In the genomic region with DNA sequence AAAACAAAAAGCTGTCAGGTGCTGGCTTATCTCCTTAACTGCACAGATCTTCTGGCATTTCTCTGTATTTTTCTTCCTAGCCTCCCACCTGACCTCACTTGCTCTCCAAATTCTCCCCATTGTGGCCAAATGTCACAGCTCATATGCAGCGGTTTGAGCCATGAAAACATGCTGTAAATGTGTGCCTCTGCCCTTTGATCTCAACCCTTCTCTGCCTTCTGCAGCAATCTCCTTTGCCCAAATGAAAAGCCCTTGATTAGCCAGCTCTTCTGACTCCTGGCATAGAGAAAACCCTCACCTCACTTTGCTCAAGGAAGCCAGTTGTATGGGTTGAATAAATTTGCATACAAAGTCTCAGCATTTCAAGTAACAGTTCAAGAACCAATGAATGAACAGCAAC, we compare ENCODE assay signal across 25 mouse cellular contexts.
DNase-seq lines count a peak whose midpoint lies in the region; ATAC-seq lines count a peak whose summit lies in the region.
"Had no signal": no experiment of that assay in that cellular context is flagged by ENCODE, and none has a peak within 500 bp of the region (broad histone marks: within the 10 kb centered on the region; RNA-seq: fewer than 3 reads in every experiment).

No protein-coding gene starts in this region.

- H3K27me3 ChIP-seq in midbrain, embryonic 14.5 days (ENCODE audit: control insufficient read depth, insufficient read depth, low read length), result no peaks in the 10 kb centered on the region
- no peaks in the 10 kb centered on the region; the same call in 1 of the 2 replicates for H3K27me3 ChIP-seq in midbrain, embryonic 10.5 days (ENCODE audit: low read depth, poor library complexity, severe bottlenecking)
- H3K27me3 ChIP-seq: embryonic facial prominence, embryonic 12.5 days; embryonic facial prominence, embryonic 15.5 days; heart, embryonic 13.5 days; hindbrain, embryonic 13.5 days had no signal

- 32% methylated on average over 1 of the region's 1 CpGs for WGBS in midbrain, embryonic 14.5 days
- 61% methylated on average over 1 of the region's 1 CpGs for WGBS in midbrain, embryonic 10.5 days

- H3K4me3 ChIP-seq in midbrain, embryonic 14.5 days (replicated peaks; ENCODE audit: low read depth, low read length), result no peak overlapping the region
- H3K4me3 ChIP-seq in midbrain, embryonic 10.5 days, result no peak overlapping the region
- H3K4me3 ChIP-seq: embryonic facial prominence, embryonic 12.5 days; embryonic facial prominence, embryonic 15.5 days; gastrocnemius, adult 2 months; heart, embryonic 13.5 days; hindbrain, embryonic 10.5 days; hindbrain, embryonic 13.5 days had no signal

- H3K4me1 ChIP-seq in midbrain, embryonic 14.5 days (ENCODE audit: control insufficient read depth, insufficient read depth, low read length), result peaks cover 12% of the 10 kb centered on the region
- H3K4me1 ChIP-seq in midbrain, embryonic 10.5 days, result peaks cover 13% of the 10 kb centered on the region

- no peak overlapping the region for H3K27ac ChIP-seq in midbrain, embryonic 14.5 days (replicated peaks; ENCODE audit: low read depth, low read length)
- no peak overlapping the region for H3K27ac ChIP-seq in midbrain, embryonic 10.5 days (replicated peaks)
- H3K27ac ChIP-seq: embryonic facial prominence, embryonic 12.5 days; embryonic facial prominence, embryonic 15.5 days; gastrocnemius, adult 2 months; heart, embryonic 13.5 days; hindbrain, embryonic 10.5 days; hindbrain, embryonic 13.5 days had no signal

- no peaks in the 10 kb centered on the region for H3K36me3 ChIP-seq in midbrain, embryonic 14.5 days (ENCODE audit: control insufficient read depth, insufficient read depth, low read length)
- no peaks in the 10 kb centered on the region for H3K36me3 ChIP-seq in midbrain, embryonic 10.5 days
- H3K36me3 ChIP-seq: embryonic facial prominence, embryonic 12.5 days; embryonic facial prominence, embryonic 15.5 days; heart, embryonic 13.5 days; hindbrain, embryonic 10.5 days; hindbrain, embryonic 13.5 days had no signal

- peak; percentile 24 for DNase-seq in kidney, adult 11 months
- no peak for DNase-seq in kidney, postnatal 4 days
- peak; percentile 43 for DNase-seq in kidney, adult 9 months
- DNase-seq in kidney, postnatal 10 days, result no peak
- peak; percentile 10 for DNase-seq in midbrain, embryonic 14.5 days
- no peak for DNase-seq in midbrain, embryonic 10.5 days (ENCODE audit: low spot score)
- DNase-seq: adrenal gland, adult 2 months; adrenal gland, postnatal 14 days; cerebellum, adult 11 months; cerebellum, adult 2 months; cerebellum, adult 9-11 months; cerebellum, postnatal 25 days; forebrain, postnatal 0 days; gastrocnemius, adult 2 months; gastrocnemius, postnatal 14 days; heart, adult 18-20 months; heart, postnatal 14 days had no signal

- no peaks in the 10 kb centered on the region for H3K9me3 ChIP-seq in midbrain, embryonic 14.5 days (ENCODE audit: control insufficient read depth, low read length)
- no peaks in the 10 kb centered on the region for H3K9me3 ChIP-seq in midbrain, embryonic 10.5 days (replicated peaks)
- H3K9me3 ChIP-seq: embryonic facial prominence, embryonic 12.5 days; embryonic facial prominence, embryonic 15.5 days; heart, embryonic 13.5 days; hindbrain, embryonic 10.5 days; hindbrain, embryonic 13.5 days had no signal

- H3K9ac ChIP-seq in midbrain, embryonic 14.5 days (replicated peaks; ENCODE audit: low read length), result no peak overlapping the region
- H3K9ac ChIP-seq: embryonic facial prominence, embryonic 12.5 days; embryonic facial prominence, embryonic 15.5 days; forebrain, postnatal 0 days; heart, embryonic 13.5 days; hindbrain, embryonic 13.5 days had no signal

- no peak overlapping the region for H3K4me2 ChIP-seq in midbrain, embryonic 14.5 days (ENCODE audit: low read length)
- H3K4me2 ChIP-seq: embryonic facial prominence, embryonic 12.5 days; embryonic facial prominence, embryonic 15.5 days; heart, embryonic 13.5 days; hindbrain, embryonic 13.5 days had no signal

- no peak for ATAC-seq in midbrain, embryonic 14.5 days (ENCODE audit: low FRiP score, low TSS enrichment)
- ATAC-seq: CD4-positive, CD25-positive, alpha-beta regulatory T cell, adult 4 months; forebrain, embryonic 14.5 days; forebrain, postnatal 0 days; hindbrain, embryonic 16.5 days had no signal

Comparison
In these comparisons a context has a peak if more than half of its experiments do, and no peak if none do; other contexts are left out.
1. DNase-seq: peak in kidney, adult 11 months (single experiment), kidney, adult 9 months (single experiment) and midbrain, embryonic 14.5 days (single experiment); none in kidney, postnatal 4 days (0 of 2), kidney, postnatal 10 days (single experiment) and midbrain, embryonic 10.5 days (single experiment).